Mouse (Mus musculus): ENCODE measurements around the gene Drd4. TPM values are rescaled to one million over a fixed set of nuclear protein-coding genes. Genes with fewer than 3 reads are reported as not detected.

Drd4 gene
- polyA plus RNA-seq, 1 experiment from 2014 or later: 0.33 TPM

DNA sequence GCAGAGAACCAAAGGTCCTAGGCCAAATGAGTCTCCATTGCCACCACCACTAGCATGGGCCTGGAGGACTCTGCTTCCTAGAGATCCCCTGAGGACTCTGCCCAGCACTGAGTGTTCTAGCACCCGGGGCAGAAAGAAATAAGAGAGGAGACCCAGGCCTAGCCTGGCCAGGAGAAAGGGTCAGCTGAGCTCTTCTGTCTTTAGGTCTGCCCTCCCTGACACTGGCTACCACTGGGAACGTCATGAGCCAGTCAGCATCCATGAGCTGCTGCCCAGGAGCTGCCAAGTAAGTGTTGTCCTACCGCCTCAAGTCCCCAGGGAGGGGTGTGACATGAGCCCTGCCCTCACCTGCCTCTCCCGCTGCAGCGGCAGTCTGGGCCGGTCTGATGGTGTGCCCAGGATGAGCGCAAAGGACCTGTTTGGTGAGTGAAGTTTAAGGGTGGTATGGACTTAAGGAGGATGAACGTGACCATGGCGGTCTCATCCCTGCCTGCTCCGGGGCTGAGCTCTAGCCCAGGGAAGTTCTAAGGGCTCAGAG is 50.0 kb downstream of the Drd4 start:
- TF ChIP-seq CTCF (IDR thresholded peaks at IDR 0.05; ENCODE audit: low read depth): no peak
- Histone ChIP-seq H3K4me2 (replicated peaks; ENCODE audit: low read depth) (peak overlapping the region; percentile 73), H3K9ac (ENCODE audit: low read depth, low read length) (peak overlapping the region; percentile 62), H3K27me3 (replicated peaks; ENCODE audit: control insufficient read depth, insufficient read depth, low read length) (no peaks in the 10 kb centered on the region), H3K4me3 (ENCODE audit: low read depth, low read length) (0 out of 2 replicates have a peak overlapping the region, but pooled peaks have one; percentile 0), H3K9me3 (ENCODE audit: control insufficient read depth) (no peaks in the 10 kb centered on the region), H3K27ac (ENCODE audit: low read depth, low read length) (peak overlapping the region; percentile 98), H3K4me1 (replicated peaks; ENCODE audit: control insufficient read depth, insufficient read depth, low read length) (peaks cover 19% of the 10 kb centered on the region; the same call in 1 of the 2 replicates), H3K36me3 (ENCODE audit: control insufficient read depth, insufficient read depth) (peaks cover 8% of the 10 kb centered on the region; the same call in 1 of the 2 replicates)
- WGBS: 42% methylated on average over 10 of the region's 10 CpGs
- no peak for ATAC-seq

DNA sequence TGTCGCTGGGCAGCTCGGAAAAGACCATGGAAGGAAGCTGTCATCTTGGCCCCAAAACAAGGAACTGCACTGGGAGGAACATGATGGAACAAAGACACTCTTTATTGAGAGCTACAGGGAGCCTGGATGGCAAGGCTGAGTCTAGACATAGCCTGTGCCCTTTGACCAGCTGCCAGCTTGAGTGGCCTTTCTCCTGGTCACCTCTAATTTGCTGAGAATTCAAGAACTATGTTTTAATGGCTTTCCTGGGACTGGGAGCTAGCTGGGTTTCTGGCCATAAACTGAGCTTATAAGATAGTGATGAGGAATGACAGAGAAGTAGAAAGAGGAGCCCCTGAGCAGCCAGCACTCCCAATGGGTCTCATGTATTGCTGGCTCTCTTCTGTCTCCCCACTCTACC is 51.4 kb downstream of the Drd4 start:
- Histone ChIP-seq H3K9me3 (ENCODE audit: control insufficient read depth) (no peaks in the 10 kb centered on the region), H3K27ac (ENCODE audit: low read depth, low read length) (peak overlapping the region; percentile 98), H3K4me2 (replicated peaks; ENCODE audit: low read depth) (peak overlapping the region; percentile 48), H3K4me1 (replicated peaks; ENCODE audit: control insufficient read depth, insufficient read depth, low read length) (peaks cover 14% of the 10 kb centered on the region; the same call in 1 of the 2 replicates), H3K9ac (ENCODE audit: low read depth, low read length) (peak overlapping the region; percentile 34; the same call in 1 of the 2 replicates), H3K36me3 (ENCODE audit: control insufficient read depth, insufficient read depth) (peaks cover 8% of the 10 kb centered on the region; the same call in 1 of the 2 replicates), H3K27me3 (replicated peaks; ENCODE audit: control insufficient read depth, insufficient read depth, low read length) (no peaks in the 10 kb centered on the region), H3K4me3 (ENCODE audit: low read depth, low read length) (no peak overlapping the region)
- ATAC-seq: peak; percentile 7
- no peak for TF ChIP-seq CTCF (IDR thresholded peaks at IDR 0.05; ENCODE audit: low read depth)
- 48% methylated on average over 2 of the region's 2 CpGs for WGBS

GRCm38 (mm10) chr7:141343696-141344095 is 51.9 kb downstream of the Drd4 start:
- no peak overlapping the region for H3K4me3 ChIP-seq (ENCODE audit: low read depth, low read length)
- 38% methylated on average over 7 of the region's 7 CpGs for WGBS
- H3K9ac ChIP-seq (ENCODE audit: low read depth, low read length): peak overlapping the region; percentile 34; the same call in 1 of the 2 replicates
- ATAC-seq: peak; percentile 44
- 0 out of 2 replicates have a peak, but pooled peaks cover 12% of the 10 kb centered on the region for H3K4me1 ChIP-seq (replicated peaks; ENCODE audit: control insufficient read depth, insufficient read depth, low read length)
- no peaks in the 10 kb centered on the region for H3K9me3 ChIP-seq (ENCODE audit: control insufficient read depth)
- H3K4me2 ChIP-seq (replicated peaks; ENCODE audit: low read depth): peak overlapping the region; percentile 48
- H3K27me3 ChIP-seq (replicated peaks; ENCODE audit: control insufficient read depth, insufficient read depth, low read length): no peaks in the 10 kb centered on the region
- H3K36me3 ChIP-seq (ENCODE audit: control insufficient read depth, insufficient read depth): peaks cover 8% of the 10 kb centered on the region; the same call in 1 of the 2 replicates
- H3K27ac ChIP-seq (ENCODE audit: low read depth, low read length): peak overlapping the region; percentile 98
- TF ChIP-seq CTCF (IDR thresholded peaks at IDR 0.05; ENCODE audit: low read depth): no peak

DNA sequence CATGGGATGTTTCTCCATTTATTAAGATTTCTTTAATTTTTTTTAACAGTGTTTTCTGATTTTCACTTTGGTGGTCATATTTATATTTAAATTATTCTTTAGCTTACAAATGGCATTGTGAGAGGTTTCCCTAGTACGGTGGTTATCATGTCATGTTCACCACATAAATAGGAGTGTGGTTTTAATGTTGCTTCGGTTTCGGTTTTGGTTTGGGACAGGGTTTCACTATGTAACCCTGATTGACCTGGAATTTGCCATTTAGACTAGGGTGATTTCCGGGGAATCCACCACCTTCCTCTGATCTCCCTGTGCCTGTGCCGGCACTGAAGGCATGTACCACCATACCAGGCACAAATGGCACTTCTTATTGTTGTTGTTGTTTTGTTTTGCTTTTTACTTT is 53.0 kb downstream of the Drd4 start:
- Histone ChIP-seq H3K9ac (ENCODE audit: low read depth, low read length) (no peak overlapping the region), H3K27me3 (replicated peaks; ENCODE audit: control insufficient read depth, insufficient read depth, low read length) (no peaks in the 10 kb centered on the region), H3K4me3 (ENCODE audit: low read depth, low read length) (no peak overlapping the region), H3K36me3 (ENCODE audit: control insufficient read depth, insufficient read depth) (peaks cover 8% of the 10 kb centered on the region; the same call in 1 of the 2 replicates), H3K27ac (ENCODE audit: low read depth, low read length) (no peak overlapping the region), H3K4me1 (replicated peaks; ENCODE audit: control insufficient read depth, insufficient read depth, low read length) (0 out of 2 replicates have a peak, but pooled peaks cover 12% of the 10 kb centered on the region), H3K9me3 (ENCODE audit: control insufficient read depth) (no peaks in the 10 kb centered on the region), H3K4me2 (replicated peaks; ENCODE audit: low read depth) (no peak overlapping the region)
- no peak for ATAC-seq
- TF ChIP-seq CTCF (IDR thresholded peaks at IDR 0.05; ENCODE audit: low read depth): no peak
- WGBS: 88% methylated on average over 5 of the region's 5 CpGs

Other genes starting within 250 kb of the Drd4 start
- gene B4galnt4, start 230.9 kb upstream of the Drd4 start, polyA plus RNA-seq (2015; fragmentation: Nextera tagmentation; extraction: Ambion mirVana): 1.9 and 2.9 TPM in 2 replicates
- gene Pkp3, start 213.8 kb upstream of the Drd4 start, polyA plus RNA-seq (2015; fragmentation: Nextera tagmentation; extraction: Ambion mirVana): 35.3 and 38.6 TPM in 2 replicates
- 42.1 and 43.2 TPM in 2 replicates for gene Sigirr, start 191.4 kb upstream of the Drd4 start, polyA plus RNA-seq (2015; fragmentation: Nextera tagmentation; extraction: Ambion mirVana)
- 46.8 and 50.1 TPM in 2 replicates for gene Ano9, start 174.2 kb upstream of the Drd4 start, polyA plus RNA-seq (2015; fragmentation: Nextera tagmentation; extraction: Ambion mirVana)
- 36.6 and 37.7 TPM in 2 replicates for gene Ptdss2, start 169.6 kb upstream of the Drd4 start, polyA plus RNA-seq (2015; fragmentation: Nextera tagmentation; extraction: Ambion mirVana)
- 133 and 141 TPM in 2 replicates for gene Rnh1, start 119.1 kb upstream of the Drd4 start, polyA plus RNA-seq (2015; fragmentation: Nextera tagmentation; extraction: Ambion mirVana)
- 71.8 and 72.3 TPM in 2 replicates for gene Hras, start 98.0 kb upstream of the Drd4 start, polyA plus RNA-seq (2015; fragmentation: Nextera tagmentation; extraction: Ambion mirVana)
- 3.2 and 3.7 TPM in 2 replicates for gene Lrrc56, start 97.8 kb upstream of the Drd4 start, polyA plus RNA-seq (2015; fragmentation: Nextera tagmentation; extraction: Ambion mirVana)
- gene Lmntd2, start 77.9 kb upstream of the Drd4 start, polyA plus RNA-seq (2015; fragmentation: Nextera tagmentation; extraction: Ambion mirVana): 2.7 and 3.4 TPM in 2 replicates
- 47.6 and 52.7 TPM in 2 replicates for gene Rassf7, start 76.1 kb upstream of the Drd4 start, polyA plus RNA-seq (2015; fragmentation: Nextera tagmentation; extraction: Ambion mirVana)
- 24.7 and 27.8 TPM in 2 replicates for gene Phrf1, start 63.2 kb upstream of the Drd4 start, polyA plus RNA-seq (2015; fragmentation: Nextera tagmentation; extraction: Ambion mirVana)
- 120 and 124 TPM in 2 replicates for gene Irf7, start 25.5 kb upstream of the Drd4 start, polyA plus RNA-seq (2015; fragmentation: Nextera tagmentation; extraction: Ambion mirVana)
- 914 and 971 TPM in 2 replicates for gene Cdhr5, start 15.2 kb upstream of the Drd4 start, polyA plus RNA-seq (2015; fragmentation: Nextera tagmentation; extraction: Ambion mirVana)
- 348 and 368 TPM in 2 replicates for gene Sct, start 12.9 kb upstream of the Drd4 start, polyA plus RNA-seq (2015; fragmentation: Nextera tagmentation; extraction: Ambion mirVana)
- 52.8 and 55.7 TPM in 2 replicates for gene Deaf1, start 35.7 kb downstream of the Drd4 start, polyA plus RNA-seq (2015; fragmentation: Nextera tagmentation; extraction: Ambion mirVana)
- 21.8 and 23.3 TPM in 2 replicates for gene Tmem80, start 35.7 kb downstream of the Drd4 start, polyA plus RNA-seq (2015; fragmentation: Nextera tagmentation; extraction: Ambion mirVana)
- 234 and 248 TPM in 2 replicates for gene Eps8l2, start 46.9 kb downstream of the Drd4 start, polyA plus RNA-seq (2015; fragmentation: Nextera tagmentation; extraction: Ambion mirVana)
- gene Taldo1, start 100.2 kb downstream of the Drd4 start, polyA plus RNA-seq (2015; fragmentation: Nextera tagmentation; extraction: Ambion mirVana): 706 and 711 TPM in 2 replicates
- 34.3 and 37.1 TPM in 2 replicates for gene Gatd1, start 122.1 kb downstream of the Drd4 start, polyA plus RNA-seq (2015; fragmentation: Nextera tagmentation; extraction: Ambion mirVana)
- 2.7 and 3.3 TPM in 2 replicates for gene Cend1, start 137.5 kb downstream of the Drd4 start, polyA plus RNA-seq (2015; fragmentation: Nextera tagmentation; extraction: Ambion mirVana)
- 65.8 and 67.7 TPM in 2 replicates for gene Slc25a22, start 145.9 kb downstream of the Drd4 start, polyA plus RNA-seq (2015; fragmentation: Nextera tagmentation; extraction: Ambion mirVana)
- gene Pidd1, start 152.0 kb downstream of the Drd4 start, polyA plus RNA-seq (2015; fragmentation: Nextera tagmentation; extraction: Ambion mirVana): 1.4 and 1.6 TPM in 2 replicates
- gene Rplp2, start 155.4 kb downstream of the Drd4 start, polyA plus RNA-seq (2015; fragmentation: Nextera tagmentation; extraction: Ambion mirVana): 968 and 992 TPM in 2 replicates
- 75.5 and 79.4 TPM in 2 replicates for gene Pnpla2, start 163.2 kb downstream of the Drd4 start, polyA plus RNA-seq (2015; fragmentation: Nextera tagmentation; extraction: Ambion mirVana)
- gene Cracr2b, start 169.1 kb downstream of the Drd4 start, polyA plus RNA-seq (2015; fragmentation: Nextera tagmentation; extraction: Ambion mirVana): 12.6 and 12.7 TPM in 2 replicates
- 27.6 and 29.3 TPM in 2 replicates for gene Cd151, start 175.4 kb downstream of the Drd4 start, polyA plus RNA-seq (2015; fragmentation: Nextera tagmentation; extraction: Ambion mirVana)
- 36.8 and 37.9 TPM in 2 replicates for gene Polr2l, start 183.1 kb downstream of the Drd4 start, polyA plus RNA-seq (2015; fragmentation: Nextera tagmentation; extraction: Ambion mirVana)
- gene Tspan4, start 183.2 kb downstream of the Drd4 start, polyA plus RNA-seq (2015; fragmentation: Nextera tagmentation; extraction: Ambion mirVana): 39.7 and 40.1 TPM in 2 replicates
- gene Chid1, start 247.9 kb downstream of the Drd4 start, polyA plus RNA-seq (2015; fragmentation: Nextera tagmentation; extraction: Ambion mirVana): 20.5 and 23.8 TPM in 2 replicates

Measured in intestine, postnatal 0 days (tissue).